ENCODE assay signal across 20 mouse cellular contexts in the genomic region with DNA sequence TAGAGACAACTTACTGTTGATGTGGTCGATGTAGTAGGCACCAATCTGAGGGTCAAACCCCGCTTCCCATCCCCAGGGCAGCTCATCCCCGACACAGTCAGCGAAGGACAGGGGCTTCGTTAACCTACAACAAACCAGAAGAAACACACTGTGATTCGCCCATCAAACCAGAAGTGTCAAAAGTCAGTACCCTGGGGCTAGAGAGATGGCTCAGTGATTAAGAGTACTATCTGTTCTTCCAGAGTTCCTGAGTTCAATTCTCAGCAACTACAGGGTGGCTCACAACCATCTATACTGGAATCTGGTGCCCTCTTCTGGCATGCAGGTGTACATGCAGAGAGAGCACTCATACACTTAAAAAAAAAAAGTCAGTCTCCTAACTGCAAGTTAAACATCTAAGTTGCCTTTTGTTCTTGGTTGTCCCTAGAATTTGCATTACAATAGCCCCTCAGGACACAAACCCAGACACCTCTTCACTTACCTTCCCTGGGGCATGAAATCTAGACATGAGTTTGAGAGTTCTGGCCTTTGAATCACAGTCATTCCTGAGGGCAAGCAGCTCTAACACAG.
DNase-seq lines count a peak whose midpoint lies in the region; ATAC-seq and TF ChIP-seq lines count a peak whose summit lies in the region.
"Had no signal": no experiment of that assay in that cellular context is flagged by ENCODE, and none has a peak within 500 bp of the region (broad histone marks: within the 10 kb centered on the region; RNA-seq: fewer than 3 reads in every experiment).

No protein-coding gene starts in this region.

- H3K36me3 ChIP-seq in kidney, postnatal 0 days (ENCODE audit: insufficient read depth, low read length), result peaks cover 8% of the 10 kb centered on the region; the same call in 1 of the 2 replicates
- H3K36me3 ChIP-seq in kidney, embryonic 14.5 days (ENCODE audit: control insufficient read depth, insufficient read depth, low read length), result peaks cover 2% of the 10 kb centered on the region; the same call in 1 of the 2 replicates
- H3K36me3 ChIP-seq in midbrain, embryonic 11.5 days (ENCODE audit: control insufficient read depth, insufficient read depth, low read length), result no peaks in the 10 kb centered on the region
- H3K36me3 ChIP-seq in midbrain, embryonic 15.5 days (replicated peaks), result no peaks in the 10 kb centered on the region
- no peaks in the 10 kb centered on the region for H3K36me3 ChIP-seq in ES-E14 (ENCODE audit: control insufficient read depth, insufficient read depth, low read length, poor library complexity, severe bottlenecking)
- no peaks in the 10 kb centered on the region for H3K36me3 ChIP-seq in splenic B cell, adult 2 months (ENCODE audit: control insufficient read depth, insufficient read depth, low read length, poor library complexity, severe bottlenecking)
- H3K36me3 ChIP-seq: liver, embryonic 15.5 days had no signal

- 98% methylated on average over 6 of the region's 6 CpGs for WGBS in kidney, postnatal 0 days
- WGBS in kidney, embryonic 14.5 days, result 97% methylated on average over 6 of the region's 6 CpGs
- WGBS in midbrain, embryonic 11.5 days, result 97% methylated on average over 6 of the region's 6 CpGs
- 96% methylated on average over 6 of the region's 6 CpGs for WGBS in midbrain, embryonic 15.5 days

- H3K27me3 ChIP-seq in kidney, postnatal 0 days (ENCODE audit: insufficient read depth, low read length), result no peaks in the 10 kb centered on the region
- H3K27me3 ChIP-seq in kidney, embryonic 14.5 days (ENCODE audit: control insufficient read depth, insufficient read depth, low read length), result no peaks in the 10 kb centered on the region
- no peaks in the 10 kb centered on the region for H3K27me3 ChIP-seq in midbrain, embryonic 11.5 days (ENCODE audit: control insufficient read depth, insufficient read depth, low read length)
- no peaks in the 10 kb centered on the region for H3K27me3 ChIP-seq in midbrain, embryonic 15.5 days (replicated peaks)
- no peaks in the 10 kb centered on the region; the same call in 1 of the 2 replicates for H3K27me3 ChIP-seq in splenic B cell, adult 2 months (ENCODE audit: control insufficient read depth, insufficient read depth, low read length, poor library complexity, severe bottlenecking)
- H3K27me3 ChIP-seq: CH12.LX; liver, embryonic 15.5 days; midbrain, embryonic 12.5 days had no signal

- DNase-seq in kidney, postnatal 0 days (ENCODE audit: low spot score), result no peak
- peak; percentile 54 for DNase-seq in midbrain, embryonic 11.5 days (ENCODE audit: low spot score, missing footprints)
- peak; percentile 86 for DNase-seq in ES-E14 (ENCODE audit: low read depth, low spot score)
- DNase-seq in splenic B cell, adult 2 months (ENCODE audit: low read depth, low spot score), result peak; percentile 3
- no peak for DNase-seq in c-Kit-positive CD71-positive TER-119-positive erythroid progenitor cells, embryonic 14.5 days (ENCODE audit: low spot score)
- DNase-seq in spleen, adult 12 weeks (ENCODE audit: low spot score), result no peak
- DNase-seq: adrenal gland, postnatal 36 days; cerebellum, adult 9-11 months; gastrocnemius, postnatal 14 days; kidney, adult 9 months; lung, postnatal 4 days; right cerebral cortex, postnatal 14 days; thymus, postnatal 4 days had no signal

- no peaks in the 10 kb centered on the region for H3K9me3 ChIP-seq in kidney, postnatal 0 days (replicated peaks; ENCODE audit: low read length)
- H3K9me3 ChIP-seq in kidney, embryonic 14.5 days (ENCODE audit: control insufficient read depth, low read length), result no peaks in the 10 kb centered on the region
- H3K9me3 ChIP-seq in midbrain, embryonic 11.5 days (ENCODE audit: control insufficient read depth, low read length), result no peaks in the 10 kb centered on the region
- no peaks in the 10 kb centered on the region for H3K9me3 ChIP-seq in midbrain, embryonic 15.5 days
- H3K9me3 ChIP-seq in ES-E14 (ENCODE audit: control insufficient read depth, insufficient read depth, low read depth, low read length), result no peaks in the 10 kb centered on the region
- H3K9me3 ChIP-seq: liver, embryonic 15.5 days; midbrain, embryonic 12.5 days had no signal

- H3K4me3 ChIP-seq in kidney, postnatal 0 days (replicated peaks; ENCODE audit: low read depth, low read length), result no peak overlapping the region
- no peak overlapping the region for H3K4me3 ChIP-seq in kidney, embryonic 14.5 days (ENCODE audit: low read length)
- no peak overlapping the region for H3K4me3 ChIP-seq in midbrain, embryonic 11.5 days (ENCODE audit: low read depth, low read length)
- H3K4me3 ChIP-seq in midbrain, embryonic 15.5 days, result no peak overlapping the region
- H3K4me3 ChIP-seq in ES-E14 (ENCODE audit: insufficient read depth in 1 of 2, low read depth in 1 of 2, low read length in 2 of 2, poor library complexity in 1 of 2, severe bottlenecking in 1 of 2), result no peak overlapping the region
- H3K4me3 ChIP-seq: liver, embryonic 15.5 days; midbrain, embryonic 12.5 days had no signal

- ATAC-seq in kidney, postnatal 0 days (replicated peaks; ENCODE audit: low FRiP score, low read depth), result no peak
- ATAC-seq in kidney, embryonic 14.5 days (ENCODE audit: low FRiP score, low TSS enrichment), result no peak
- ATAC-seq in midbrain, embryonic 11.5 days (ENCODE audit: low FRiP score), result no peak
- ATAC-seq in midbrain, embryonic 15.5 days (replicated peaks), result no peak
- ATAC-seq: hindbrain, postnatal 0 days had no signal

- H3K4me2 ChIP-seq in kidney, postnatal 0 days (ENCODE audit: low read length), result no peak overlapping the region
- no peak overlapping the region for H3K4me2 ChIP-seq in kidney, embryonic 14.5 days (replicated peaks; ENCODE audit: low read depth, low read length)
- H3K4me2 ChIP-seq in midbrain, embryonic 11.5 days, result no peak overlapping the region
- H3K4me2 ChIP-seq in midbrain, embryonic 15.5 days, result no peak overlapping the region
- H3K4me2 ChIP-seq: heart, embryonic 11.5 days; liver, embryonic 15.5 days; midbrain, embryonic 12.5 days had no signal

- H3K9ac ChIP-seq in kidney, postnatal 0 days (ENCODE audit: low read depth, low read length), result no peak overlapping the region
- H3K9ac ChIP-seq in kidney, embryonic 14.5 days (ENCODE audit: low read depth, low read length), result no peak overlapping the region
- H3K9ac ChIP-seq in midbrain, embryonic 11.5 days (ENCODE audit: low read length), result no peak overlapping the region
- no peak overlapping the region for H3K9ac ChIP-seq in midbrain, embryonic 15.5 days
- no peak overlapping the region for H3K9ac ChIP-seq in ES-E14 (ENCODE audit: insufficient read depth, low read depth, low read length, poor library complexity, severe bottlenecking)
- H3K9ac ChIP-seq: liver, embryonic 15.5 days; midbrain, embryonic 12.5 days had no signal

- peak; percentile 50 for TF ChIP-seq CTCF in kidney, postnatal 0 days (IDR thresholded peaks at IDR 0.05; ENCODE audit: low read depth)

- peaks cover 17% of the 10 kb centered on the region for H3K4me1 ChIP-seq in kidney, postnatal 0 days (replicated peaks; ENCODE audit: insufficient read depth, low read length)
- H3K4me1 ChIP-seq in kidney, embryonic 14.5 days (ENCODE audit: control insufficient read depth, insufficient read depth, low read length), result peaks cover 12% of the 10 kb centered on the region
- H3K4me1 ChIP-seq in midbrain, embryonic 11.5 days (ENCODE audit: control insufficient read depth, insufficient read depth, low read length), result no peaks in the 10 kb centered on the region
- no peaks in the 10 kb centered on the region for H3K4me1 ChIP-seq in midbrain, embryonic 15.5 days
- H3K4me1 ChIP-seq in ES-E14 (ENCODE audit: control insufficient read depth in 2 of 2, insufficient read depth in 2 of 2, low read length in 2 of 2, poor library complexity in 1 of 2), result peaks cover 6 to 8% of the 10 kb centered on the region in 2 experiments
- H3K4me1 ChIP-seq: liver, embryonic 15.5 days; midbrain, embryonic 12.5 days had no signal

- in situ Hi-C loops in ES-E14 (cut with MboI; ENCODE audit: low sequenced_read_pairs in 2 of 2, unreplicated experiment in 2 of 2), result no loop called here

- no peak overlapping the region for H3K27ac ChIP-seq in kidney, postnatal 0 days
- H3K27ac ChIP-seq in kidney, embryonic 14.5 days (ENCODE audit: low read depth, low read length), result no peak overlapping the region
- no peak overlapping the region for H3K27ac ChIP-seq in midbrain, embryonic 11.5 days (ENCODE audit: low read depth, low read length)
- H3K27ac ChIP-seq in midbrain, embryonic 15.5 days, result no peak overlapping the region
- H3K27ac ChIP-seq in ES-E14 (ENCODE audit: insufficient read depth, low read depth, low read length, poor library complexity, severe bottlenecking), result no peak overlapping the region
- H3K27ac ChIP-seq: hindbrain, postnatal 0 days; liver, embryonic 15.5 days; midbrain, embryonic 12.5 days had no signal

TF ChIP-seq in ES-E14, 5 proteins besides CTCF, POLR2A, EP300 and RAD21:
- TF ChIP-seq MAFK (IDR thresholded peaks at IDR 0.05; ENCODE audit: insufficient read depth, low read depth, low read length) (no peak), ZC3H11A (IDR thresholded peaks at IDR 0.05; ENCODE audit: borderline replicate concordance, low read depth, low read length) (no peak), ZNF384 (IDR thresholded peaks at IDR 0.05; ENCODE audit: low read depth, low read length) (peak; percentile 97), HCFC1 (IDR thresholded peaks at IDR 0.05; ENCODE audit: borderline replicate concordance, insufficient read depth, low read length) (no peak), CHD2 (IDR thresholded peaks at IDR 0.05; ENCODE audit: low read depth, low read length) (no peak)

Comparison
In these comparisons a context has a peak if more than half of its experiments do, and no peak if none do; other contexts are left out.
1. DNase-seq: peak in midbrain, embryonic 11.5 days (single experiment), ES-E14 (single experiment) and splenic B cell, adult 2 months (single experiment); none in kidney, postnatal 0 days (single experiment), c-Kit-positive CD71-positive TER-119-positive erythroid progenitor cells, embryonic 14.5 days (single experiment) and spleen, adult 12 weeks (single experiment).